Mouse (Mus musculus): ENCODE data around the gene Wfdc18. TPM values are rescaled to one million over a fixed set of nuclear protein-coding genes. Genes with fewer than 3 reads are reported as not detected.

Gene Wfdc18
- polyA plus RNA-seq, 1 experiment from 2014 or later, result not detected

- Histone ChIP-seq H3K4me3 (no peak overlapping the region), H3K9me3 (no peaks in the 10 kb centered on the region), H3K36me3 (no peaks in the 10 kb centered on the region), H3K4me2 (no peak overlapping the region), H3K27ac (no peak overlapping the region), H3K4me1 (no peaks in the 10 kb centered on the region), H3K27me3 (0 out of 2 replicates have a peak, but pooled peaks cover 3% of the 10 kb centered on the region), H3K9ac (no peak overlapping the region)
- ATAC-seq (ENCODE audit: insufficient number of reproducible peaks, insufficient read depth, low FRiP score, low TSS enrichment, low read depth), result no peak
Measured at GRCm38 (mm10) chr11:83720766-83721165, 12.0 kb downstream of the Wfdc18 start.

GRCm38 (mm10) chr11:83728757-83729432 is 20.1 kb downstream of the Wfdc18 start:
- Histone ChIP-seq H3K9me3 (peaks cover 4% of the 10 kb centered on the region; the same call in 1 of the 2 replicates), H3K4me2 (no peak overlapping the region), H3K4me3 (no peak overlapping the region), H3K9ac (no peak overlapping the region), H3K27ac (no peak overlapping the region), H3K36me3 (no peaks in the 10 kb centered on the region), H3K27me3 (no peaks in the 10 kb centered on the region), H3K4me1 (no peaks in the 10 kb centered on the region)
- no peak for ATAC-seq (ENCODE audit: insufficient number of reproducible peaks, insufficient read depth, low FRiP score, low TSS enrichment, low read depth)
- WGBS, result 61% methylated on average over 3 of the region's 3 CpGs

- H3K4me2 ChIP-seq, result no peak overlapping the region
- WGBS, result 79% methylated on average over 1 of the region's 1 CpGs
- no peak overlapping the region for H3K27ac ChIP-seq
- no peak overlapping the region for H3K9ac ChIP-seq
- ATAC-seq (ENCODE audit: insufficient number of reproducible peaks, insufficient read depth, low FRiP score, low TSS enrichment, low read depth), result no peak
- H3K36me3 ChIP-seq, result no peaks in the 10 kb centered on the region
- H3K27me3 ChIP-seq, result no peaks in the 10 kb centered on the region
- no peak overlapping the region for H3K4me3 ChIP-seq
- H3K9me3 ChIP-seq, result peaks cover 5% of the 10 kb centered on the region; the same call in 1 of the 2 replicates
- no peaks in the 10 kb centered on the region for H3K4me1 ChIP-seq
Measured at GRCm38 (mm10) chr11:83731116-83731515, 22.3 kb downstream of the Wfdc18 start.

GRCm38 (mm10) chr11:83733071-83733640 is 24.3 kb downstream of the Wfdc18 start:
- Histone ChIP-seq H3K4me2 (no peak overlapping the region), H3K27ac (no peak overlapping the region), H3K4me3 (no peak overlapping the region), H3K9ac (no peak overlapping the region), H3K36me3 (no peaks in the 10 kb centered on the region), H3K27me3 (no peaks in the 10 kb centered on the region), H3K4me1 (no peaks in the 10 kb centered on the region), H3K9me3 (peaks cover 5% of the 10 kb centered on the region; the same call in 1 of the 2 replicates)
- WGBS, result 73% methylated on average over 5 of the region's 5 CpGs
- no peak for ATAC-seq (ENCODE audit: insufficient number of reproducible peaks, insufficient read depth, low FRiP score, low TSS enrichment, low read depth)

- H3K9me3 ChIP-seq, result peaks cover 5% of the 10 kb centered on the region; the same call in 1 of the 2 replicates
- H3K36me3 ChIP-seq, result no peaks in the 10 kb centered on the region
- ATAC-seq (ENCODE audit: insufficient number of reproducible peaks, insufficient read depth, low FRiP score, low TSS enrichment, low read depth), result no peak
- H3K4me1 ChIP-seq, result no peaks in the 10 kb centered on the region
- no peak overlapping the region for H3K27ac ChIP-seq
- WGBS, result 77% methylated on average over 1 of the region's 1 CpGs
- H3K9ac ChIP-seq, result no peak overlapping the region
- H3K4me2 ChIP-seq, result no peak overlapping the region
- H3K4me3 ChIP-seq, result no peak overlapping the region
- no peaks in the 10 kb centered on the region for H3K27me3 ChIP-seq
Measured at GRCm38 (mm10) chr11:83734215-83734614, 25.4 kb downstream of the Wfdc18 start.

- no peak overlapping the region for H3K4me2 ChIP-seq
- H3K4me1 ChIP-seq, result no peaks in the 10 kb centered on the region
- no peaks in the 10 kb centered on the region for H3K36me3 ChIP-seq
- H3K9me3 ChIP-seq, result peaks cover 5% of the 10 kb centered on the region; the same call in 1 of the 2 replicates
- ATAC-seq (ENCODE audit: insufficient number of reproducible peaks, insufficient read depth, low FRiP score, low TSS enrichment, low read depth), result no peak
- peaks cover 5% of the 10 kb centered on the region for H3K27me3 ChIP-seq
- 73% methylated on average over 2 of the region's 2 CpGs for WGBS
- H3K9ac ChIP-seq, result no peak overlapping the region
- no peak overlapping the region for H3K27ac ChIP-seq
- H3K4me3 ChIP-seq, result no peak overlapping the region
Measured at GRCm38 (mm10) chr11:83735881-83736280, 27.1 kb downstream of the Wfdc18 start.

GRCm38 (mm10) chr11:83737109-83737558 is 28.3 kb downstream of the Wfdc18 start:
- peaks cover 10% of the 10 kb centered on the region for H3K27me3 ChIP-seq
- H3K9ac ChIP-seq, result no peak overlapping the region
- H3K4me1 ChIP-seq, result no peaks in the 10 kb centered on the region
- H3K9me3 ChIP-seq, result peaks cover 5% of the 10 kb centered on the region; the same call in 1 of the 2 replicates
- no peak overlapping the region for H3K4me3 ChIP-seq
- WGBS, result 79% methylated on average over 3 of the region's 3 CpGs
- H3K27ac ChIP-seq, result no peak overlapping the region
- H3K4me2 ChIP-seq, result no peak overlapping the region
- no peak for ATAC-seq (ENCODE audit: insufficient number of reproducible peaks, insufficient read depth, low FRiP score, low TSS enrichment, low read depth)
- no peaks in the 10 kb centered on the region for H3K36me3 ChIP-seq

GRCm38 (mm10) chr11:83739241-83739640 is 30.4 kb downstream of the Wfdc18 start:
- Histone ChIP-seq H3K27ac (no peak overlapping the region), H3K27me3 (peaks cover 17% of the 10 kb centered on the region), H3K9ac (no peak overlapping the region), H3K4me3 (no peak overlapping the region), H3K9me3 (no peaks in the 10 kb centered on the region), H3K36me3 (no peaks in the 10 kb centered on the region), H3K4me1 (no peaks in the 10 kb centered on the region), H3K4me2 (no peak overlapping the region)
- no peak for ATAC-seq (ENCODE audit: insufficient number of reproducible peaks, insufficient read depth, low FRiP score, low TSS enrichment, low read depth)
- 24% methylated on average over 5 of the region's 5 CpGs for WGBS

GRCm38 (mm10) chr11:83740443-83740991 is 31.7 kb downstream of the Wfdc18 start:
- no peaks in the 10 kb centered on the region for H3K9me3 ChIP-seq
- no peak overlapping the region for H3K27ac ChIP-seq
- H3K27me3 ChIP-seq, result peaks cover 17% of the 10 kb centered on the region
- 71% methylated on average over 4 of the region's 4 CpGs for WGBS
- no peak overlapping the region for H3K4me3 ChIP-seq
- no peak overlapping the region for H3K4me2 ChIP-seq
- no peaks in the 10 kb centered on the region for H3K4me1 ChIP-seq
- H3K9ac ChIP-seq, result no peak overlapping the region
- no peaks in the 10 kb centered on the region for H3K36me3 ChIP-seq
- no peak for ATAC-seq (ENCODE audit: insufficient number of reproducible peaks, insufficient read depth, low FRiP score, low TSS enrichment, low read depth)

GRCm38 (mm10) chr11:83741841-83742240 is 33.0 kb downstream of the Wfdc18 start:
- Histone ChIP-seq H3K36me3 (no peaks in the 10 kb centered on the region), H3K4me1 (no peaks in the 10 kb centered on the region), H3K9me3 (no peaks in the 10 kb centered on the region), H3K27ac (no peak overlapping the region), H3K9ac (no peak overlapping the region), H3K4me2 (no peak overlapping the region), H3K4me3 (no peak overlapping the region), H3K27me3 (peaks cover 24% of the 10 kb centered on the region)
- WGBS, result 83% methylated on average over 5 of the region's 5 CpGs
- ATAC-seq (ENCODE audit: insufficient number of reproducible peaks, insufficient read depth, low FRiP score, low TSS enrichment, low read depth), result no peak

GRCm38 (mm10) chr11:83742731-83743355 is 34.0 kb downstream of the Wfdc18 start:
- WGBS, result 60% methylated on average over 9 of the region's 9 CpGs
- no peaks in the 10 kb centered on the region for H3K9me3 ChIP-seq
- H3K27me3 ChIP-seq, result peaks cover 34% of the 10 kb centered on the region
- no peak overlapping the region for H3K4me2 ChIP-seq
- H3K36me3 ChIP-seq, result no peaks in the 10 kb centered on the region
- no peak overlapping the region for H3K27ac ChIP-seq
- no peak overlapping the region for H3K4me3 ChIP-seq
- no peak overlapping the region for H3K9ac ChIP-seq
- no peak for ATAC-seq (ENCODE audit: insufficient number of reproducible peaks, insufficient read depth, low FRiP score, low TSS enrichment, low read depth)
- H3K4me1 ChIP-seq, result no peaks in the 10 kb centered on the region
